Mouse (Mus musculus): ENCODE results near the gene Zfp688.
"Not testable (repeated sequence)": the region's sequence is repeated elsewhere in the genome, so short reads cannot be mapped to it uniquely, and the experiment has no call there.

Gene Zfp688

DNA sequence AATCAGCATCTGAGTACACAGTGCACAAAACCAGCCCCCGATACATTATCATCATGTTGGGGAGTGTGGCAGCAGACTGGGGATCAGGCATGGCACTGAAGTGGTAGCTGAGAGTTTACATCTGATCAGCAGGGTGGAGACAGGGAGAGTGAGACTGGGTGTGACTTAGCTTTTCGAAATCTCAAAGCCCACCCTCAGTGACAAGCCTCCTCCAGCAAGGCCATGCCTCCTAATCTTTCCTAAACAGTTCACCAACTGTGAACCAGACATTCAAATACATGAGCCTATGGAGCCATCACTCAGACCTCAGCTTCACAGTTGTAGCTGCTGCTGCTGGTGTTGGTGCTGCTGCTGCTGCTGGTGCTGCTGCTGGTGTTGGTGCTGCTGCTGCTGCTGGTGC, 10.4 kb downstream of the Zfp688 start:
- no peak for ATAC-seq (ENCODE audit: low TSS enrichment)

GRCm38 (mm10) chr7:127406002-127406987, 15.6 kb downstream of the Zfp688 start, which contains the start of gene Zfp764:
Zfp764 (minus strand) TSS chr7:127406822.
- peak; percentile 92 for ATAC-seq (ENCODE audit: low TSS enrichment)

GRCm38 (mm10) chr7:127404101-127404500, 17.8 kb downstream of the Zfp688 start:
- ATAC-seq (ENCODE audit: low TSS enrichment) = not testable (repeated sequence)

DNA sequence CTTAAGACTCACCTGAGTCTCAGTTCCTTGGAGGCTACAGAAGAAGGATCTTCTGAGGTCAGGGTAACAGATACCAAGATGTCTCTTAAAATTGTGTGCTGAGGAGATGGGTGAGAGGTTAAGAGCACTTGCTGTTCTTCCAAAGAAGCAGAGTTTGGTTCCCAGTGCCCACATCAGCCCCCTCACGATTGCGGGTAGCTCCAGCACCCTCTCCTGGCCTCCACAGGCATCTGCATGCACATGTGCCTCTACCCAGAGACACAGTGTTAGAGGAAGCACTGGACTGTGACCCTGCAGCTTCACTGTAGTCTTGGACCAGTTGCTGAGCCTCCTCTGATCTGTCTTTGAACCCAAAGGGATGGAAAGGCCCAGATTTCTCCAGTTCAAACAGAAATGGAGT, 18.9 kb downstream of the Zfp688 start:
- no peak for ATAC-seq (ENCODE audit: low TSS enrichment)

DNA sequence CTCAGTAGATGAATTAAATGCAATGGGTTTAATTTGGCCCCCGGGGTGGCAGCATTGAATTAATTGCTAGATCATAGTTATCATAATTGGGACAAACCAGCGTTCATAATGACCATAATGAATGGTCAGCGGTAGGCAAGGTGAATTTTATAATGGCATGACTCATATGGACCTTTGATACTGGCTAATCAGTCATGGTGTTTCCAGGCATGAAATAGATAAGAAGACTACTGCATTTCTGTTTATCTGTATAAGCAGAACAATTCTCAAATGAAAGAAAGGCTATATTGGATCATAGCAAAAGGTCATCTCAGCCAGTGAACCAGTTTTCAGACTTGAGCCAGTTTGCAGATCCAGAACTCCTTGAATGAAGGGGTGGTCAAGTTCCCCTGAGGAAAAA, 21.5 kb downstream of the Zfp688 start:
- ATAC-seq (ENCODE audit: low TSS enrichment) = no peak

GRCm38 (mm10) chr7:127393944-127394333, 27.9 kb downstream of the Zfp688 start:
- 0 out of 2 replicates have a peak, but pooled peaks have one; percentile 10 for ATAC-seq (ENCODE audit: low TSS enrichment)

- ATAC-seq (ENCODE audit: low TSS enrichment) = peak; percentile 81
These were observed 28.5 kb downstream of the Zfp688 start, which contains the start of gene E430018J23Rik for GRCm38 (mm10) chr7:127393157-127393943. E430018J23Rik (minus strand) TSS chr7:127393629.

DNA sequence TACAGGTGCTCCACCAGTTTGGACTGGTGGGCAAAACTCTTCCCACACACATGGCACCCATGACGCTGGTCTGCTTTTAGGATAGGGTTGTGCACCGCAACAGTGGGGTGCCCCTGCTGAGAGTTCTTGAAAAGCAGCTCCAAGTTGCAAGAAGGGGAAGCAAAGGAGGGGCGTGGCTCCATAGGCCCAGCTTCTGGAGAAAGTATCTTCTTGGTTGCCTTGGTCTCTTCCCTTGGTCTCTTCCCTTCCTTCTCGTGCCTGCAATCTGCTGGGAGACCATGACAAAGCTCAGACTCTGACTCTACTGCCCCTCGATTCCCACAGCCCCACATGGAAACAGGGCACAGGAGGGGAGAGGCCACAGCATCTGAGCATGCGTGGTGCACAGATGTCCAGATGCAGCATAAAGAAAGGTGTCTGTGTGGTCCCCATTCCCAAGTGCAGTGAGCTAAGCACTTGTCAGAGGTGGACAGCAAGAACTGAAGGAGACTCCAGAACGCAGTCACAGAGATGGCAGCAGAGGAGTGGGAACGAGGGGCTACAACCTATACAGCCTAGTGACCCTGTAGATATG, 29.5 kb downstream of the Zfp688 start:
- ATAC-seq (ENCODE audit: low TSS enrichment) = no peak

DNA sequence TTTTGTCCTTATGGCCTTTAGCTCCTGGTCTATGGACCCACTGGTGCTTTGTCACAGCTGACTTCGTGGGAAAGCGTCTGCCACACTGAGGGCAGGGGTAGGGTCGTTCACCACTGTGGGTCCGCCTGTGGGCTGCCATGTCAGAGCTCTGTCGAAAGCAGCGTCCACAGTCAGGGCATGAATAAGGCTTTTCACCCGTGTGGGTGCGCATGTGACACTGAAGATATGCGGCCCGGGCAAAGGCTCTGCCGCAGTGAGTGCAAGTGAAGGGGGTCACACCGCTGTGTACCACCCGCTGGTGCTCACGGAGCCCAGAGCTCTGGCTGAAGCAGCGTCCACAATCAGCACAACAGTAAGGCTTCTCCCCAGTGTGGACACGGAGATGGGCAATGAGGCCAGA, 30.3 kb downstream of the Zfp688 start:
- no peak for ATAC-seq (ENCODE audit: low TSS enrichment)

DNA sequence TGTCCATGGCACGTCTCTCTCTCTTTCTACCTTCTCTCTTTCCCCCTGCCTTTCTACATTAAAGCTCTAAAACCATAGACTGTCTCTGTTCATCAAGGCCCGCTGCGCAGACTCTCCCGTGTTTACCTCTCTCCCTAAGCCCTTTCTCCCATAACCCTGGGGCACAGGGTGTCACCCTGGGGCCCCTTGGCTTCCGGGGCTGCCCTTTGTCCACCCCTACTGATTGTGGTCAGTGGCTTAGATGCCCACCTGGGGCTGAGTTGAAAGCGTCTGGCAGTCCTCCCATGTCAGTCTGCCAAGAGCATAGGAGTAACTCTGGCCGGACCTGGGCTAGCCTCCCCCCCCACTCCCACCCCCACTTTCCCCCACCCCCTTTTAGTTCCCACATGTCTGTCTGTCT, 31.6 kb downstream of the Zfp688 start:
- no peak for ATAC-seq (ENCODE audit: low TSS enrichment)

DNA sequence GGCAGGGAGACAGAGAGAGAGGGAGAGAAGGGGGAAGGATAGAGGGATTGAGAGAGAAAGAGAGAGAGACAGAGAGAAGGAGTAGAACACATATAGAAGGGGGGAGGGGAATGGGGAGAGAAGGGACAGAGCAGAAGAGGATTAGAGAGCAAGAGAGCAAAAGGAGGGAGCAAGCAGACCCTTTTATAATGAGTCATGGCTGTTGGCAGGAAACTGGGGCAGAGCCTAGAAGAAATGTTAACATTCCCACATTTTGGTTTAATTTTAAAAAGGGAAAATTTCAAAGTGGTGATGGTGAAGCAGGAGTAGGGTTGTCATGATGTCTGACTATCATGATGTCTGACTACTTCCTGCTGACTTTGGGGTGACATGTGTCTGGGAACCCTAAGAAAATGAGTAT, 33.7 kb downstream of the Zfp688 start:
- ATAC-seq (ENCODE audit: low TSS enrichment) = not testable (repeated sequence)

- peak; percentile 82 for ATAC-seq (ENCODE audit: low TSS enrichment)
These were observed 35.1 kb downstream of the Zfp688 start, which contains the start of gene 9130019O22Rik for GRCm38 (mm10) chr7:127386641-127387392. 9130019O22Rik (minus strand) TSS chr7:127387166.

DNA sequence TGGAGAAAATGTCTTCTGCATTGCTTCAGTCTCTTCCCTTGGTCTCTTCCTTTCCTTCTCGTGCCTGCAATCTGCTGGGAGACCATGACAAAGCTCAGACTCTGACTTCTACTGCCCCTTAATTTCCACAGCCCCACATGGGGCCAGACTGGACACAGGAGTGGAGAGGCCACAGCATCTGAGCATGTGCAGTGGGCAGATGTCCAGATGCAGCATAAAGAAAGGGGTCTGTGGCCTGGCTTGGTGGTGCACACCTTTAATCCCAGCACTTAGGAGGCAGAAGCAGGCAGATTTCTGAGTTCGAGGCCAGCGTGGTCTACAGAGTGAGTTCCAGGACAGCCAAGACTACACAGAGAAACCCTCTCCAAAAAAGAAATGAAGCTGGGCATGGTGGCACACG, 36.3 kb downstream of the Zfp688 start:
- not testable (repeated sequence) for ATAC-seq (ENCODE audit: low TSS enrichment)

- ATAC-seq (ENCODE audit: low TSS enrichment) = no peak
These were observed 43.5 kb downstream of the Zfp688 start for GRCm38 (mm10) chr7:127378310-127378921.

GRCm38 (mm10) chr7:127375271-127376245, 46.3 kb downstream of the Zfp688 start, which contains the start of gene Zfp747:
Zfp747 (minus strand) TSS chr7:127376050.
- peak; percentile 94 for ATAC-seq (ENCODE audit: low TSS enrichment)

GRCm38 (mm10) chr7:127371870-127372269, 50.0 kb downstream of the Zfp688 start:
- ATAC-seq (ENCODE audit: low TSS enrichment) = not testable (repeated sequence)

GRCm38 (mm10) chr7:127371213-127371612, 50.7 kb downstream of the Zfp688 start:
- no peak for ATAC-seq (ENCODE audit: low TSS enrichment)

Measured in frontal cortex, adult (tissue).